Mouse (Mus musculus) liver, postnatal 0 days (tissue): ENCODE measurements around the gene Dync1li2.

Source experiments
- CTCF ChIP-seq: sonication (generic); IDR thresholded peaks from 2 replicates; pipeline ENCODE4 v1.5.1; 2016; ENCODE audit warnings: antibody characterized with exemption, low read depth
- EP300 ChIP-seq: IDR thresholded peaks from 2 replicates; pipeline ENCODE4 v1.6.1; 2016; ENCODE audit warnings: antibody characterized with exemption, low read depth, mild to moderate bottlenecking

GRCm38 (mm10) chr8:104410628-104411273 lies 32.1 kb downstream of the Dync1li2 start:
- TF ChIP-seq CTCF (no peak), EP300 (no peak)
